Mouse (Mus musculus): ENCODE measurements around the gene Tsnax. TPM values are rescaled to one million over a fixed set of nuclear protein-coding genes. Genes with fewer than 3 reads are reported as not detected.

Gene Tsnax
- polyA plus RNA-seq, 1 experiment from 2014 or later: 92.4 TPM

GRCm38 (mm10) chr8:125043394-125043793 is 30.6 kb downstream of the Tsnax start:
- Histone ChIP-seq H3K4me3 (ENCODE audit: control insufficient read depth in 1 of 2, insufficient read depth in 1 of 2, low read depth in 1 of 2, low read length in 2 of 2) (no peak overlapping the region), H3K9me3 (ENCODE audit: control insufficient read depth, low read length) (0 out of 2 replicates have a peak, but pooled peaks cover 3% of the 10 kb centered on the region), H3K4me2 (ENCODE audit: low read length) (no peak overlapping the region), H3K27ac (replicated peaks in 1 of 2; ENCODE audit: control insufficient read depth in 1 of 2, insufficient read depth in 1 of 2, low read depth in 2 of 2, low read length in 2 of 2) (no peak overlapping the region), H3K36me3 (ENCODE audit: control insufficient read depth, insufficient read depth, low read length) (peaks cover 15% of the 10 kb centered on the region; the same call in 1 of the 2 replicates), H3K27me3 (ENCODE audit: control insufficient read depth, insufficient read depth, low read length) (no peaks in the 10 kb centered on the region), H3K4me1 (ENCODE audit: control insufficient read depth in 2 of 2, insufficient read depth in 2 of 2, low read length in 2 of 2) (no peaks in the 10 kb centered on the region; a peak in 1 of 4 replicates), H3K9ac (ENCODE audit: low read length) (no peak overlapping the region)
- ATAC-seq (ENCODE audit: insufficient number of reproducible peaks, insufficient read depth, low FRiP score, low read depth): no peak
- WGBS: 86% methylated on average over 7 of the region's 7 CpGs

GRCm38 (mm10) chr8:125043935-125044334 is 31.1 kb downstream of the Tsnax start:
- Histone ChIP-seq H3K9ac (ENCODE audit: low read length) (no peak overlapping the region), H3K4me3 (ENCODE audit: control insufficient read depth in 1 of 2, insufficient read depth in 1 of 2, low read depth in 1 of 2, low read length in 2 of 2) (no peak overlapping the region), H3K4me2 (ENCODE audit: low read length) (no peak overlapping the region), H3K9me3 (ENCODE audit: control insufficient read depth, low read length) (0 out of 2 replicates have a peak, but pooled peaks cover 3% of the 10 kb centered on the region), H3K4me1 (ENCODE audit: control insufficient read depth in 2 of 2, insufficient read depth in 2 of 2, low read length in 2 of 2) (peaks cover 1 to 2% of the 10 kb centered on the region in 2 experiments; a peak in 2 of 4 replicates), H3K27me3 (ENCODE audit: control insufficient read depth, insufficient read depth, low read length) (no peaks in the 10 kb centered on the region), H3K27ac (replicated peaks in 1 of 2; ENCODE audit: control insufficient read depth in 1 of 2, insufficient read depth in 1 of 2, low read depth in 2 of 2, low read length in 2 of 2) (no peak overlapping the region), H3K36me3 (ENCODE audit: control insufficient read depth, insufficient read depth, low read length) (peaks cover 10% of the 10 kb centered on the region; the same call in 1 of the 2 replicates)
- no peak for ATAC-seq (ENCODE audit: insufficient number of reproducible peaks, insufficient read depth, low FRiP score, low read depth)
- 31% methylated on average over 9 of the region's 9 CpGs for WGBS

- no peaks in the 10 kb centered on the region for H3K27me3 ChIP-seq (ENCODE audit: control insufficient read depth, insufficient read depth, low read length)
- no peak overlapping the region for H3K27ac ChIP-seq (replicated peaks in 1 of 2; ENCODE audit: control insufficient read depth in 1 of 2, insufficient read depth in 1 of 2, low read depth in 2 of 2, low read length in 2 of 2)
- H3K4me1 ChIP-seq (ENCODE audit: control insufficient read depth in 2 of 2, insufficient read depth in 2 of 2, low read length in 2 of 2): peaks cover 3% of the 10 kb centered on the region in 2 experiments; a peak in 2 of 4 replicates
- no peaks in the 10 kb centered on the region for H3K36me3 ChIP-seq (ENCODE audit: control insufficient read depth, insufficient read depth, low read length)
- ATAC-seq (ENCODE audit: insufficient number of reproducible peaks, insufficient read depth, low FRiP score, low read depth): no peak
- 0 out of 2 replicates have a peak, but pooled peaks cover 3% of the 10 kb centered on the region for H3K9me3 ChIP-seq (ENCODE audit: control insufficient read depth, low read length)
- H3K4me2 ChIP-seq (ENCODE audit: low read length): no peak overlapping the region
- WGBS: 89% methylated on average over 1 of the region's 1 CpGs
- no peak overlapping the region for H3K9ac ChIP-seq (ENCODE audit: low read length)
- no peak overlapping the region for H3K4me3 ChIP-seq (ENCODE audit: control insufficient read depth in 1 of 2, insufficient read depth in 1 of 2, low read depth in 1 of 2, low read length in 2 of 2)
Observed at GRCm38 (mm10) chr8:125045760-125046159, 33.0 kb downstream of the Tsnax start.

- no peak for ATAC-seq (ENCODE audit: insufficient number of reproducible peaks, insufficient read depth, low FRiP score, low read depth)
- WGBS: 46% methylated on average over 5 of the region's 5 CpGs
Observed at GRCm38 (mm10) chr8:125049051-125049750, 36.4 kb downstream of the Tsnax start.

GRCm38 (mm10) chr8:125049826-125050225 is 37.0 kb downstream of the Tsnax start:
- no peak overlapping the region for H3K4me2 ChIP-seq (ENCODE audit: low read length)
- no peak overlapping the region for H3K4me3 ChIP-seq (ENCODE audit: control insufficient read depth in 1 of 2, insufficient read depth in 1 of 2, low read depth in 1 of 2, low read length in 2 of 2)
- H3K9ac ChIP-seq (ENCODE audit: low read length): no peak overlapping the region
- H3K9me3 ChIP-seq (ENCODE audit: control insufficient read depth, low read length): 0 out of 2 replicates have a peak, but pooled peaks cover 3% of the 10 kb centered on the region
- peaks cover 4 to 11% of the 10 kb centered on the region in 2 experiments; a peak in 3 of 4 replicates for H3K4me1 ChIP-seq (ENCODE audit: control insufficient read depth in 2 of 2, insufficient read depth in 2 of 2, low read length in 2 of 2)
- no peak overlapping the region for H3K27ac ChIP-seq (replicated peaks in 1 of 2; ENCODE audit: control insufficient read depth in 1 of 2, insufficient read depth in 1 of 2, low read depth in 2 of 2, low read length in 2 of 2)
- no peaks in the 10 kb centered on the region for H3K36me3 ChIP-seq (ENCODE audit: control insufficient read depth, insufficient read depth, low read length)
- WGBS: 71% methylated on average over 6 of the region's 6 CpGs
- no peak for ATAC-seq (ENCODE audit: insufficient number of reproducible peaks, insufficient read depth, low FRiP score, low read depth)
- no peaks in the 10 kb centered on the region for H3K27me3 ChIP-seq (ENCODE audit: control insufficient read depth, insufficient read depth, low read length)

More at GRCm38 (mm10) chr8:125049051-125049750, 36.4 kb downstream of the Tsnax start:
- no peak overlapping the region for H3K9ac ChIP-seq (ENCODE audit: low read length)
- no peaks in the 10 kb centered on the region for H3K36me3 ChIP-seq (ENCODE audit: control insufficient read depth, insufficient read depth, low read length)
- no peak overlapping the region for H3K27ac ChIP-seq (replicated peaks in 1 of 2; ENCODE audit: control insufficient read depth in 1 of 2, insufficient read depth in 1 of 2, low read depth in 2 of 2, low read length in 2 of 2)
- 0 out of 2 replicates have a peak, but pooled peaks cover 3% of the 10 kb centered on the region for H3K9me3 ChIP-seq (ENCODE audit: control insufficient read depth, low read length)
- H3K4me3 ChIP-seq (ENCODE audit: control insufficient read depth in 1 of 2, insufficient read depth in 1 of 2, low read depth in 1 of 2, low read length in 2 of 2): no peak overlapping the region
- H3K4me2 ChIP-seq (ENCODE audit: low read length): no peak overlapping the region
- H3K27me3 ChIP-seq (ENCODE audit: control insufficient read depth, insufficient read depth, low read length): no peaks in the 10 kb centered on the region
- peaks cover 3 to 9% of the 10 kb centered on the region in 2 experiments; a peak in 2 of 4 replicates for H3K4me1 ChIP-seq (ENCODE audit: control insufficient read depth in 2 of 2, insufficient read depth in 2 of 2, low read length in 2 of 2)

GRCm38 (mm10) chr8:125052026-125052425 is 39.2 kb downstream of the Tsnax start:
- no peak overlapping the region for H3K4me3 ChIP-seq (ENCODE audit: control insufficient read depth in 1 of 2, insufficient read depth in 1 of 2, low read depth in 1 of 2, low read length in 2 of 2)
- no peak overlapping the region for H3K9ac ChIP-seq (ENCODE audit: low read length)
- 35% methylated on average over 2 of the region's 2 CpGs for WGBS
- no peaks in the 10 kb centered on the region for H3K9me3 ChIP-seq (ENCODE audit: control insufficient read depth, low read length)
- ATAC-seq (ENCODE audit: insufficient number of reproducible peaks, insufficient read depth, low FRiP score, low read depth): no peak
- no peak overlapping the region for H3K4me2 ChIP-seq (ENCODE audit: low read length)
- H3K36me3 ChIP-seq (ENCODE audit: control insufficient read depth, insufficient read depth, low read length): no peaks in the 10 kb centered on the region
- H3K27ac ChIP-seq (replicated peaks in 1 of 2; ENCODE audit: control insufficient read depth in 1 of 2, insufficient read depth in 1 of 2, low read depth in 2 of 2, low read length in 2 of 2): no peak overlapping the region
- no peaks in the 10 kb centered on the region for H3K27me3 ChIP-seq (ENCODE audit: control insufficient read depth, insufficient read depth, low read length)
- H3K4me1 ChIP-seq (ENCODE audit: control insufficient read depth in 2 of 2, insufficient read depth in 2 of 2, low read length in 2 of 2): peaks cover 5 to 13% of the 10 kb centered on the region in 2 experiments; a peak in 3 of 4 replicates

GRCm38 (mm10) chr8:125053505-125054435 is 41.0 kb downstream of the Tsnax start, which contains the start of gene Disc1:
TSS of gene Disc1 (plus strand) at chr8:125054195.
- no peaks in the 10 kb centered on the region for H3K27me3 ChIP-seq (ENCODE audit: control insufficient read depth, insufficient read depth, low read length)
- H3K4me3 ChIP-seq (ENCODE audit: control insufficient read depth in 1 of 2, insufficient read depth in 1 of 2, low read depth in 1 of 2, low read length in 2 of 2): peak within 1 kb of the TSS; percentile 55 to 60
- H3K4me2 ChIP-seq (ENCODE audit: low read length): peak within 1 kb of the TSS; percentile 80
- H3K4me1 ChIP-seq (ENCODE audit: control insufficient read depth in 2 of 2, insufficient read depth in 2 of 2, low read length in 2 of 2): peaks cover 5 to 13% of the 10 kb centered on the region in 2 experiments; a peak in 3 of 4 replicates
- peak within 1 kb of the TSS; percentile 79 for H3K9ac ChIP-seq (ENCODE audit: low read length)
- peak; percentile 60 for ATAC-seq (ENCODE audit: insufficient number of reproducible peaks, insufficient read depth, low FRiP score, low read depth)
- H3K27ac ChIP-seq (replicated peaks in 1 of 2; ENCODE audit: control insufficient read depth in 1 of 2, insufficient read depth in 1 of 2, low read depth in 2 of 2, low read length in 2 of 2): peak within 1 kb of the TSS; percentile 2 to 64; a peak in 3 of 4 replicates
- H3K9me3 ChIP-seq (ENCODE audit: control insufficient read depth, low read length): no peaks in the 10 kb centered on the region
- WGBS: 2% methylated on average over 60 of the region's 65 CpGs
- no peaks in the 10 kb centered on the region for H3K36me3 ChIP-seq (ENCODE audit: control insufficient read depth, insufficient read depth, low read length)
